Mouse (Mus musculus) limb, embryonic 11.5 days (tissue): ENCODE data around the gene Gpr87. TPM values are rescaled to one million over a fixed set of nuclear protein-coding genes. Genes with fewer than 3 reads are reported as not detected.

Experiments
- ATAC-seq: fragments of 200-750 bp; cut with Nextera tagmentation; 2 replicates; pipeline ENCODE4 v1.8.0; 2017; ENCODE audit warnings: low read depth; ENCODE audit not compliant: insufficient number of reproducible peaks, low FRiP score, low TSS enrichment
- DNase-seq: peaks from one replicate; pipeline ENCODE4 v3.0.0-alpha.2; 2015; ENCODE audit warnings: low spot score
- H3K27ac ChIP-seq: fragments of 300-500 bp; sonication (generic); replicated peaks from 2 replicates; pipeline ENCODE4 v1.5.1; 2014; ENCODE audit warnings: low read depth, mild to moderate bottlenecking, low read length
- H3K27me3 ChIP-seq: fragments of 300-500 bp; sonication (generic); 2 replicates; pipeline ENCODE4 v1.6.1; 2014; ENCODE audit warnings: mild to moderate bottlenecking, low read length, mixed read lengths; ENCODE audit not compliant: control insufficient read depth, insufficient read depth
- H3K36me3 ChIP-seq: fragments of 300-500 bp; sonication (generic); 2 replicates; pipeline ENCODE4 v1.6.1; 2014; ENCODE audit warnings: mild to moderate bottlenecking, low read length, moderate library complexity, mixed read lengths; ENCODE audit not compliant: control insufficient read depth, insufficient read depth
- H3K4me1 ChIP-seq: fragments of 300-500 bp; sonication (generic); 2 replicates; pipeline ENCODE4 v1.6.1; 2014; ENCODE audit warnings: low read length, mixed read lengths; ENCODE audit not compliant: control insufficient read depth, insufficient read depth
- H3K4me2 ChIP-seq: fragments of 300-500 bp; sonication (generic); 2 replicates; pipeline ENCODE4 v1.6.1; 2014; ENCODE audit warnings: low read depth, mild to moderate bottlenecking, moderate library complexity; ENCODE audit not compliant: severe bottlenecking
- H3K4me3 ChIP-seq: fragments of 300-500 bp; sonication (generic); 2 replicates; pipeline ENCODE4 v1.5.1; 2014; ENCODE audit warnings: low read depth, low read length
- H3K9ac ChIP-seq: fragments of 300-500 bp; sonication (generic); 2 replicates; pipeline ENCODE4 v1.6.1; 2014; ENCODE audit warnings: mild to moderate bottlenecking, low read length
- H3K9me3 ChIP-seq: fragments of 300-500 bp; sonication (generic); 2 replicates; pipeline ENCODE4 v1.6.1; 2016; ENCODE audit warnings: low read length; ENCODE audit not compliant: control insufficient read depth
- WGBS: fragments of 180-500 bp; shearing (Covaris S2); extraction: QIAGEN DNeasy Blood & Tissue Kit; methylation state at CpG from one replicate; pipeline ENCODE4 v1.1.7; 2014; 5-methylcytosine and 5-hydroxymethylcytosine counted together
- polyA plus RNA-seq: library from polyadenylated mRNA; unstranded; fragments of >200 nt; fragmentation: Nextera tagmentation; extraction: Ambion mirVana; gene quantifications from 2 replicates; pipeline ENCODE4 v1.2.1, GENCODE M21; 2014

The Gpr87 gene
- polyA plus RNA-seq, 1 experiment from 2014 or later: 0.68 TPM

- no peak overlapping the region for H3K27ac ChIP-seq
- no peak overlapping the region for H3K9ac ChIP-seq
- no peaks in the 10 kb centered on the region for H3K36me3 ChIP-seq
- H3K9me3 ChIP-seq: no peaks in the 10 kb centered on the region
- no peak overlapping the region for H3K4me2 ChIP-seq
- WGBS: 76% methylated on average over 8 of the region's 8 CpGs
- no peaks in the 10 kb centered on the region for H3K4me1 ChIP-seq
- DNase-seq: no peak
- no peak overlapping the region for H3K4me3 ChIP-seq
- ATAC-seq: no peak
- no peaks in the 10 kb centered on the region for H3K27me3 ChIP-seq
Measured at GRCm38 (mm10) chr3:59203802-59204520, 9.1 kb upstream of the Gpr87 start.

- Histone ChIP-seq H3K36me3 (no peaks in the 10 kb centered on the region), H3K4me2 (no peak overlapping the region), H3K27ac (no peak overlapping the region), H3K4me1 (no peaks in the 10 kb centered on the region), H3K9me3 (no peaks in the 10 kb centered on the region), H3K4me3 (no peak overlapping the region), H3K9ac (no peak overlapping the region), H3K27me3 (no peaks in the 10 kb centered on the region)
- peak; percentile 3 for DNase-seq
- ATAC-seq: no peak
- WGBS: 80% methylated on average over 4 of the region's 4 CpGs
Measured at GRCm38 (mm10) chr3:59197329-59197948, 2.5 kb upstream of the Gpr87 start.

GRCm38 (mm10) chr3:59194099-59194498 is 805 bp downstream of the Gpr87 start:
- Histone ChIP-seq H3K36me3 (no peaks in the 10 kb centered on the region), H3K27ac (no peak overlapping the region), H3K9me3 (no peaks in the 10 kb centered on the region), H3K4me1 (no peaks in the 10 kb centered on the region), H3K4me3 (no peak overlapping the region), H3K27me3 (no peaks in the 10 kb centered on the region), H3K4me2 (no peak overlapping the region), H3K9ac (no peak overlapping the region)
- no peak for ATAC-seq
- no peak for DNase-seq
- WGBS: 86% methylated on average over 7 of the region's 7 CpGs

- no peak for DNase-seq
- no peaks in the 10 kb centered on the region for H3K27me3 ChIP-seq
- H3K4me1 ChIP-seq: no peaks in the 10 kb centered on the region
- 93% methylated on average over 6 of the region's 6 CpGs for WGBS
- no peak overlapping the region for H3K4me2 ChIP-seq
- H3K4me3 ChIP-seq: no peak overlapping the region
- no peaks in the 10 kb centered on the region for H3K36me3 ChIP-seq
- ATAC-seq: no peak
- no peaks in the 10 kb centered on the region for H3K9me3 ChIP-seq
- no peak overlapping the region for H3K27ac ChIP-seq
- H3K9ac ChIP-seq: no peak overlapping the region
Measured at GRCm38 (mm10) chr3:59191674-59192073, 3.2 kb downstream of the Gpr87 start.

- Histone ChIP-seq H3K4me3 (no peak overlapping the region), H3K4me2 (no peak overlapping the region), H3K9me3 (no peaks in the 10 kb centered on the region), H3K27ac (no peak overlapping the region), H3K9ac (no peak overlapping the region), H3K36me3 (no peaks in the 10 kb centered on the region), H3K4me1 (no peaks in the 10 kb centered on the region), H3K27me3 (no peaks in the 10 kb centered on the region)
- DNase-seq (no peak), ATAC-seq (no peak)
- 84% methylated on average over 4 of the region's 4 CpGs for WGBS
Measured at GRCm38 (mm10) chr3:59187336-59187735, 7.6 kb downstream of the Gpr87 start.

- DNase-seq (no peak), ATAC-seq (no peak)
- whole genome bisulfite sequencing: 88% methylated on average over 4 of the region's 4 CpGs
- H3K27me3 ChIP-seq: no peaks in the 10 kb centered on the region
- H3K4me2 ChIP-seq: no peak overlapping the region
- H3K4me1 ChIP-seq: no peaks in the 10 kb centered on the region
- no peak overlapping the region for H3K27ac ChIP-seq
- no peaks in the 10 kb centered on the region for H3K36me3 ChIP-seq
- H3K4me3 ChIP-seq: no peak overlapping the region
- no peaks in the 10 kb centered on the region for H3K9me3 ChIP-seq
- no peak overlapping the region for H3K9ac ChIP-seq
Measured at GRCm38 (mm10) chr3:59185662-59186061, 9.2 kb downstream of the Gpr87 start.

GRCm38 (mm10) chr3:59182129-59182528 is 12.8 kb downstream of the Gpr87 start:
- Histone ChIP-seq H3K27me3 (no peaks in the 10 kb centered on the region), H3K27ac (no peak overlapping the region), H3K9me3 (no peaks in the 10 kb centered on the region), H3K4me1 (no peaks in the 10 kb centered on the region), H3K4me2 (no peak overlapping the region), H3K36me3 (no peaks in the 10 kb centered on the region), H3K9ac (no peak overlapping the region), H3K4me3 (no peak overlapping the region)
- ATAC-seq (no peak), DNase-seq (no peak)

GRCm38 (mm10) chr3:59181134-59181533 is 13.8 kb downstream of the Gpr87 start:
- Histone ChIP-seq H3K4me2 (no peak overlapping the region), H3K4me3 (no peak overlapping the region), H3K9me3 (no peaks in the 10 kb centered on the region), H3K4me1 (no peaks in the 10 kb centered on the region), H3K9ac (no peak overlapping the region), H3K27me3 (no peaks in the 10 kb centered on the region), H3K36me3 (no peaks in the 10 kb centered on the region), H3K27ac (no peak overlapping the region)
- DNase-seq (no peak), ATAC-seq (no peak)
- WGBS: 68% methylated on average over 5 of the region's 5 CpGs

- H3K4me3 ChIP-seq: no peak overlapping the region
- no peaks in the 10 kb centered on the region for H3K9me3 ChIP-seq
- DNase-seq (no peak), ATAC-seq (no peak)
- H3K27me3 ChIP-seq: no peaks in the 10 kb centered on the region
- H3K27ac ChIP-seq: no peak overlapping the region
- WGBS: 81% methylated on average over 5 of the region's 5 CpGs
- H3K4me1 ChIP-seq: no peaks in the 10 kb centered on the region
- no peak overlapping the region for H3K9ac ChIP-seq
- H3K36me3 ChIP-seq: no peaks in the 10 kb centered on the region
- no peak overlapping the region for H3K4me2 ChIP-seq
Measured at GRCm38 (mm10) chr3:59176871-59177270, 18.0 kb downstream of the Gpr87 start.
